Mouse (Mus musculus) embryonic facial prominence, embryonic 10.5 days (tissue): Measurements from ENCODE around the gene Trpm6. TPM values are rescaled to one million over a fixed set of nuclear protein-coding genes. Genes with fewer than 3 reads are reported as not detected.

ENCODE experiments used
- DNase-seq: peaks from one replicate; pipeline ENCODE4 v3.0.0-alpha.2; 2017; ENCODE audit warnings: low spot score
- H3K27ac ChIP-seq: fragments of 300-500 bp; sonication (generic); replicated peaks from 2 replicates; pipeline ENCODE4 v1.5.1; 2016; ENCODE audit warnings: mild to moderate bottlenecking
- H3K27me3 ChIP-seq: fragments of 300-500 bp; sonication (generic); replicated peaks from 2 replicates; pipeline ENCODE4 v1.6.1; 2016; ENCODE audit warnings: low read depth, mild to moderate bottlenecking; ENCODE audit not compliant: poor library complexity, severe bottlenecking
- H3K36me3 ChIP-seq: fragments of 300-500 bp; sonication (generic); replicated peaks from 2 replicates; pipeline ENCODE4 v1.6.1; 2016; ENCODE audit warnings: mild to moderate bottlenecking, moderate library complexity
- H3K4me1 ChIP-seq: fragments of 300-500 bp; sonication (generic); 2 replicates; pipeline ENCODE4 v1.6.1; 2016
- H3K4me3 ChIP-seq: fragments of 300-500 bp; sonication (generic); 2 replicates; pipeline ENCODE4 v1.5.1; 2016; ENCODE audit warnings: mild to moderate bottlenecking, moderate library complexity
- H3K9me3 ChIP-seq: fragments of 300-500 bp; sonication (generic); 2 replicates; pipeline ENCODE4 v1.6.1; 2016; ENCODE audit warnings: mild to moderate bottlenecking
- WGBS: fragments of 180-500 bp; shearing (Covaris S2); methylation state at CpG from one replicate; pipeline ENCODE4 v1.1.7; 2016; 5-methylcytosine and 5-hydroxymethylcytosine counted together
- polyA plus RNA-seq: library from polyadenylated mRNA; unstranded; fragments of >200 nt; fragmentation: Nextera tagmentation; extraction: Ambion mirVana; gene quantifications from 2 replicates; pipeline ENCODE4 v1.2.1, GENCODE M21; 2016

Trpm6 gene
- polyA plus RNA-seq, 1 experiment from 2014 or later, result 0.41 TPM

- Histone ChIP-seq H3K27me3 (no peaks in the 10 kb centered on the region), H3K27ac (no peak overlapping the region), H3K36me3 (no peaks in the 10 kb centered on the region), H3K4me1 (no peaks in the 10 kb centered on the region), H3K4me3 (no peak overlapping the region), H3K9me3 (no peaks in the 10 kb centered on the region)
- DNase-seq, result no peak
- WGBS, result 94% methylated on average over 4 of the region's 4 CpGs
These were observed 13.9 kb upstream of the Trpm6 start for GRCm38 (mm10) chr19:18735901-18736300.

- H3K27me3 ChIP-seq, result no peaks in the 10 kb centered on the region
- H3K27ac ChIP-seq, result no peak overlapping the region
- no peaks in the 10 kb centered on the region for H3K9me3 ChIP-seq
- H3K36me3 ChIP-seq, result no peaks in the 10 kb centered on the region
- no peak overlapping the region for H3K4me3 ChIP-seq
- no peak for DNase-seq
- H3K4me1 ChIP-seq, result no peaks in the 10 kb centered on the region
- 89% methylated on average over 7 of the region's 7 CpGs for WGBS
These were observed 10.6 kb upstream of the Trpm6 start for GRCm38 (mm10) chr19:18739146-18739545.

GRCm38 (mm10) chr19:18743946-18744345, 5.8 kb upstream of the Trpm6 start:
- no peak for DNase-seq
- H3K4me3 ChIP-seq, result no peak overlapping the region
- 85% methylated on average over 5 of the region's 5 CpGs for WGBS
- no peaks in the 10 kb centered on the region for H3K36me3 ChIP-seq
- H3K9me3 ChIP-seq, result no peaks in the 10 kb centered on the region
- H3K4me1 ChIP-seq, result no peaks in the 10 kb centered on the region
- H3K27ac ChIP-seq, result no peak overlapping the region
- H3K27me3 ChIP-seq, result no peaks in the 10 kb centered on the region; the same call in 1 of the 2 replicates

GRCm38 (mm10) chr19:18746576-18747340, 3.0 kb upstream of the Trpm6 start:
- no peak overlapping the region for H3K27ac ChIP-seq
- H3K4me1 ChIP-seq, result peaks cover 7% of the 10 kb centered on the region; the same call in 1 of the 2 replicates
- no peak for DNase-seq
- WGBS, result 89% methylated on average over 5 of the region's 5 CpGs
- H3K27me3 ChIP-seq, result peaks cover 17% of the 10 kb centered on the region
- no peak overlapping the region for H3K4me3 ChIP-seq
- no peaks in the 10 kb centered on the region for H3K36me3 ChIP-seq
- no peaks in the 10 kb centered on the region for H3K9me3 ChIP-seq

- Histone ChIP-seq H3K36me3 (no peaks in the 10 kb centered on the region), H3K4me1 (peaks cover 7% of the 10 kb centered on the region; the same call in 1 of the 2 replicates)
- WGBS, result 87% methylated on average over 4 of the region's 4 CpGs
These were observed 2.4 kb upstream of the Trpm6 start for GRCm38 (mm10) chr19:18747379-18747778.

GRCm38 (mm10) chr19:18757191-18757590, 7.4 kb downstream of the Trpm6 start:
- H3K36me3 ChIP-seq, result no peaks in the 10 kb centered on the region
- no peak overlapping the region for H3K4me3 ChIP-seq
- H3K27me3 ChIP-seq, result no peaks in the 10 kb centered on the region
- no peak for DNase-seq
- H3K4me1 ChIP-seq, result peaks cover 9% of the 10 kb centered on the region
- H3K9me3 ChIP-seq, result no peaks in the 10 kb centered on the region
- no peak overlapping the region for H3K27ac ChIP-seq

More at GRCm38 (mm10) chr19:18747379-18747778, 2.4 kb upstream of the Trpm6 start:
- H3K4me3 ChIP-seq, result no peak overlapping the region
- no peak for DNase-seq
- no peak overlapping the region for H3K27ac ChIP-seq
- H3K27me3 ChIP-seq, result peaks cover 17% of the 10 kb centered on the region
- H3K9me3 ChIP-seq, result no peaks in the 10 kb centered on the region

- no peaks in the 10 kb centered on the region for H3K9me3 ChIP-seq
- 43% methylated on average over 4 of the region's 4 CpGs for WGBS
- H3K4me1 ChIP-seq, result peaks cover 9% of the 10 kb centered on the region
- no peak overlapping the region for H3K4me3 ChIP-seq
- no peaks in the 10 kb centered on the region for H3K27me3 ChIP-seq
- H3K27ac ChIP-seq, result no peak overlapping the region
- no peak for DNase-seq
- no peaks in the 10 kb centered on the region for H3K36me3 ChIP-seq
These were observed 7.9 kb downstream of the Trpm6 start for GRCm38 (mm10) chr19:18757706-18758105.

- Histone ChIP-seq H3K36me3 (no peaks in the 10 kb centered on the region), H3K4me3 (no peak overlapping the region), H3K27me3 (no peaks in the 10 kb centered on the region), H3K4me1 (peaks cover 9% of the 10 kb centered on the region), H3K9me3 (no peaks in the 10 kb centered on the region), H3K27ac (no peak overlapping the region)
- peak; percentile 13 for DNase-seq
- 30% methylated on average over 6 of the region's 6 CpGs for WGBS
These were observed 8.5 kb downstream of the Trpm6 start for GRCm38 (mm10) chr19:18758269-18758668.

- no peak for DNase-seq
- 42% methylated on average over 9 of the region's 9 CpGs for WGBS
These were observed 9.1 kb downstream of the Trpm6 start for GRCm38 (mm10) chr19:18758916-18759315.

GRCm38 (mm10) chr19:18766399-18766798, 16.6 kb downstream of the Trpm6 start:
- no peaks in the 10 kb centered on the region for H3K9me3 ChIP-seq
- no peak overlapping the region for H3K27ac ChIP-seq
- no peak overlapping the region for H3K4me3 ChIP-seq
- no peak for DNase-seq
- no peaks in the 10 kb centered on the region for H3K4me1 ChIP-seq
- no peaks in the 10 kb centered on the region for H3K36me3 ChIP-seq
- H3K27me3 ChIP-seq, result no peaks in the 10 kb centered on the region
- WGBS, result 79% methylated on average over 5 of the region's 5 CpGs

More at GRCm38 (mm10) chr19:18758916-18759315, 9.1 kb downstream of the Trpm6 start:
- Histone ChIP-seq H3K4me1 (peaks cover 9% of the 10 kb centered on the region), H3K27ac (no peak overlapping the region), H3K36me3 (no peaks in the 10 kb centered on the region), H3K27me3 (no peaks in the 10 kb centered on the region), H3K9me3 (no peaks in the 10 kb centered on the region), H3K4me3 (no peak overlapping the region)

- H3K4me1 ChIP-seq, result no peaks in the 10 kb centered on the region
- WGBS, result 66% methylated on average over 1 of the region's 1 CpGs
- H3K9me3 ChIP-seq, result no peaks in the 10 kb centered on the region
These were observed 21.3 kb downstream of the Trpm6 start for GRCm38 (mm10) chr19:18771048-18771447.

GRCm38 (mm10) chr19:18771561-18771960, 21.8 kb downstream of the Trpm6 start:
- Histone ChIP-seq H3K4me1 (no peaks in the 10 kb centered on the region), H3K27me3 (no peaks in the 10 kb centered on the region), H3K9me3 (no peaks in the 10 kb centered on the region), H3K36me3 (no peaks in the 10 kb centered on the region), H3K27ac (no peak overlapping the region), H3K4me3 (no peak overlapping the region)
- 82% methylated on average over 1 of the region's 1 CpGs for WGBS
- no peak for DNase-seq

More at GRCm38 (mm10) chr19:18771048-18771447, 21.3 kb downstream of the Trpm6 start:
- DNase-seq, result no peak
- H3K36me3 ChIP-seq, result no peaks in the 10 kb centered on the region
- H3K27me3 ChIP-seq, result no peaks in the 10 kb centered on the region
- H3K4me3 ChIP-seq, result no peak overlapping the region
- no peak overlapping the region for H3K27ac ChIP-seq

GRCm38 (mm10) chr19:18772888-18773488, 23.2 kb downstream of the Trpm6 start:
- Histone ChIP-seq H3K9me3 (no peaks in the 10 kb centered on the region), H3K4me3 (no peak overlapping the region), H3K36me3 (no peaks in the 10 kb centered on the region), H3K27me3 (no peaks in the 10 kb centered on the region), H3K27ac (no peak overlapping the region), H3K4me1 (no peaks in the 10 kb centered on the region)
- WGBS, result 81% methylated on average over 5 of the region's 5 CpGs
- no peak for DNase-seq
